Mouse (Mus musculus) megakaryocyte, embryonic 14.5 days (primary cell): Measurements from ENCODE around the gene Eif4h.

Source experiments
- FLI1 ChIP-seq: IDR thresholded peaks from 2 replicates; pipeline ENCODE4 v1.6.1; 2012; ENCODE audit warnings: low read length, inconsistent platforms, mixed read lengths
- GATA1 ChIP-seq: IDR thresholded peaks from 3 replicates; pipeline ENCODE4 v1.6.1; 2012; ENCODE audit warnings: mixed read lengths, low read length, inconsistent platforms, borderline replicate concordance

- TF ChIP-seq GATA1 (no peak), FLI1 (no peak)
Observed at GRCm38 (mm10) chr5:134577534-134577933, 61.8 kb downstream of the Eif4h start.
